Mouse (Mus musculus) lung, embryonic 14.5 days (tissue): ENCODE data around the gene Rrm1. TPM values are rescaled to one million over a fixed set of nuclear protein-coding genes. Genes with fewer than 3 reads are reported as not detected.
A peak's percentile ranks its signal among the peaks of the same experiment; 100 is the strongest.

Source experiments
- ATAC-seq: fragments of 200-750 bp; cut with Nextera tagmentation; 2 replicates; pipeline ENCODE4 v1.8.0; 2017; ENCODE audit warnings: mild to moderate bottlenecking, moderate TSS enrichment, moderate library complexity; ENCODE audit not compliant: insufficient read depth
- DNase-seq: peaks from one replicate; pipeline ENCODE4 v3.0.0-alpha.2; 2015
- H3K27ac ChIP-seq: fragments of 300-500 bp; sonication (generic); 2 replicates; pipeline ENCODE4 v1.5.1; 2014; ENCODE audit warnings: low read depth, mild to moderate bottlenecking, moderate library complexity
- H3K27me3 ChIP-seq: fragments of 300-500 bp; sonication (generic); 2 replicates; pipeline ENCODE4 v1.6.1; 2014; ENCODE audit warnings: low read length, control low read depth; ENCODE audit not compliant: insufficient read depth
- H3K36me3 ChIP-seq: fragments of 300-500 bp; sonication (generic); 2 replicates; pipeline ENCODE4 v1.6.1; 2014; ENCODE audit warnings: control low read depth; ENCODE audit not compliant: insufficient read depth
- H3K4me1 ChIP-seq: fragments of 300-500 bp; sonication (generic); 2 replicates; pipeline ENCODE4 v1.6.1; 2014; ENCODE audit warnings: antibody characterized with exemption, control low read depth; ENCODE audit not compliant: insufficient read depth
- H3K4me2 ChIP-seq: fragments of 300-500 bp; sonication (generic); 2 replicates; pipeline ENCODE4 v1.6.1; 2014; ENCODE audit warnings: mild to moderate bottlenecking
- H3K4me3 ChIP-seq: fragments of 300-500 bp; sonication (generic); 2 replicates; pipeline ENCODE4 v1.5.1; 2014; ENCODE audit warnings: low read depth, low read length
- H3K9ac ChIP-seq: fragments of 300-500 bp; sonication (generic); 2 replicates; pipeline ENCODE4 v1.6.1; 2014
- H3K9me3 ChIP-seq: fragments of 300-500 bp; sonication (generic); 2 replicates; pipeline ENCODE4 v1.6.1; 2016; ENCODE audit warnings: low read depth, low read length, control low read depth
- CTCF ChIP-seq: IDR thresholded peaks from 2 replicates; pipeline ENCODE4 v1.5.1; 2016; ENCODE audit warnings: antibody characterized with exemption, low read depth
- WGBS: fragments of 180-500 bp; shearing (Covaris S2); extraction: QIAGEN DNeasy Blood & Tissue Kit; methylation state at CpG from one replicate; pipeline ENCODE4 v1.1.7; 2014; 5-methylcytosine and 5-hydroxymethylcytosine counted together
- polyA plus RNA-seq: library from polyadenylated mRNA; unstranded; fragments of >200 nt; fragmentation: Nextera tagmentation; extraction: Ambion mirVana; gene quantifications from 2 replicates; pipeline ENCODE4 v1.2.1, GENCODE M21; 2014

The Rrm1 gene
- polyA plus RNA-seq, 1 experiment from 2014 or later: 220 TPM

DNA sequence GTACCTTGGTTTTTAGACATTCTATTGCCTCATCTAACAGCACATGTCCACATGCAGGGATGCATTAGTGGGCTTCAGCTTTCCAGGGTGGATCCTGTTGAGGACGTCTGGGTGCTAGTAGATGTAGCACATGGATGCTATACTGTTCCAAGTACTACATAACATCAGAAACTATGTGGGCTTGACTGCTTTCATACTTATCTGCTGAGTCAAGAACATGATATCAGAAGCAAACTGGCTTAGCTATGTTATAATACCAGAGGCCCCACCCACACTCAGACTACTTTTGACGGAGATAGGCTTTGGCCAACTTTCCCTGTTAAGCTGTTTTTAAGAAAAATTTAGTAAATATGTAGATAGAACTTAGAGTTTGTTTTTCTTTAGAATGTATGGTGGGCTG, 2.8 kb downstream of the Rrm1 start:
- Histone ChIP-seq H3K4me2 (peak overlapping the region; percentile 46), H3K4me3 (no peak overlapping the region)

DNA sequence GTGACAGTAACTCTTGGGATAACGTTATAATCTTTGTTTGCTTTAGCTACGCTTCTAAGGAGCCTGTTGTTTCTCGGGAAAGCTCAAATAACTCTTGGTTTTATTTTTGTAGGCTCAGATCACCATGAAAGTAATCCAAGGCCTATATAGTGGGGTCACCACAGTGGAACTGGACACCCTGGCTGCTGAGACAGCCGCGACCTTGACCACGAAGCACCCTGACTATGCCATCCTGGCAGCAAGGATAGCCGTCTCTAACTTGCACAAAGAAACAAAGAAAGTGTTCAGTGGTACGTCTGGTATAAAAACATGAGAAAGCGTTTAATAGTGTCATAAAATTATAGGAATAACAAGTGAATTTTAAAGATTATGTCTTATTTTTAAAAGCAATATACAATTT, 4.9 kb downstream of the Rrm1 start:
- no peak for TF ChIP-seq CTCF
- DNase-seq: no peak
- no peak overlapping the region for H3K9ac ChIP-seq
- no peak overlapping the region for H3K4me3 ChIP-seq
- ATAC-seq: no peak
- H3K4me2 ChIP-seq: no peak overlapping the region
- no peaks in the 10 kb centered on the region for H3K9me3 ChIP-seq
- 91% methylated on average over 9 of the region's 9 CpGs for WGBS
- H3K27ac ChIP-seq: no peak overlapping the region
- peaks cover 8% of the 10 kb centered on the region for H3K4me1 ChIP-seq
- no peaks in the 10 kb centered on the region for H3K27me3 ChIP-seq
- H3K36me3 ChIP-seq: peaks cover 68% of the 10 kb centered on the region

More for the DNA sequence above, 2.8 kb downstream of the Rrm1 start:
- Histone ChIP-seq H3K9me3 (no peaks in the 10 kb centered on the region), H3K36me3 (peaks cover 48% of the 10 kb centered on the region), H3K27me3 (no peaks in the 10 kb centered on the region), H3K4me1 (peaks cover 8% of the 10 kb centered on the region), H3K27ac (no peak overlapping the region), H3K9ac (no peak overlapping the region)
- WGBS: 74% methylated on average over 2 of the region's 2 CpGs
- DNase-seq (no peak), ATAC-seq (no peak)
- no peak for TF ChIP-seq CTCF

DNA sequence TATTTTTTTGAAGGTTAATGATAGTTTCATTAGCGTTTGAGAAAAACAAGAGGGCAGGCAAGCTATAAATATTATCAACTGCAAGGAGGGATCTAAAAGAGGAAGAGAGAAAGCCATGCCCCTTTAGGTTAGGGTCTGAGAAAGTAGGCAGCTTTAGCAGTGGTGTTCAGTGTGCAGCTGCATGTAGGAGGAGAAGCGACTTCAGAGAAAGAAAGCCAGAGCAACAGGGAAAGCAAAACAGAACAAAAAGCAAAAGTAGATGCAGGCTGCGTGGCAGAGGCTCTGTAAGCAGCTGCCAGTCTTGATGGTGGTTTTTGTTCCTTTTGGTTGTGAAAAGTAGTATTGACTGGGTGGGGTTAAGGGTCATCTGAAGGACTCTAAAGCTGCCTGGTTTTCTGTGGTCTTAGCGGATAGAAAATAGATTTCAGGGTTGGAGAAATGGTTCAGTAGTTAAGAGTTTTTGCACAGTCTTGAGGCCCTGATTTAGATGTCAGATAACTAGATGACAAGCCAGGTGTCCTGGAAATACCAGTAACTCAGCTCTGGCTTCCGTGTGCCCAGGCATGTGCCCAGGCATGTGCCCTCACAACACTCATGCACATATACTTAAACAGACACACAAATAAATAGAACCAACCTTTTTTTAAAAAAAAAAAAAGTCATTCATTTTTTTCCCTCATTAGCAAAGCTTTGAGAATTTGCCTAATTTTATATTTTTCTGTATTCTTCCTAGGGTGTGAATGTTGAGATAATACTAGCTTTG, 17.3 kb downstream of the Rrm1 start:
- H3K36me3 ChIP-seq: peaks cover 97% of the 10 kb centered on the region
- DNase-seq: no peak
- 86% methylated on average over 5 of the region's 5 CpGs for whole genome bisulfite sequencing

DNA sequence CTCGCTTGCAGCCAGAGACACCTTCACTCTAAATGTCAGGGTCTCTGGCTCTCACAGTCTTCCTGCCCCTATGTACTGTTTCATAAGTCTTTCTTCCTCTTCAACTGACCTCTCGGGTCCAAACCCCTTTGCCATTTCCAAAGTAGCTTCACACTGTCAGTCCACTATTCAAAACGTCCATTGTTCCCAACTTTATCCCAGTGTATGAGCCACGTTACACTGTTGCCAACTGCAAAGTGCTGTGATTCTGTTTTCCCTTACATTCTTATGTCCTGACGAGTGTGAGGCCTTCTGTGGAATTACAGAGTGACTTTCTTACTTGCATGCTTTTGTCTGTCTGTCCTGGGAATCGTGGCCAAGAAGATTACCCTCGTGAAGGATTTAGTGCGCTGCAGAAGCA, 26.1 kb downstream of the Rrm1 start:
- Histone ChIP-seq H3K27me3 (no peaks in the 10 kb centered on the region), H3K9ac (no peak overlapping the region), H3K4me2 (no peak overlapping the region), H3K27ac (no peak overlapping the region), H3K4me3 (no peak overlapping the region), H3K36me3 (peaks cover 69% of the 10 kb centered on the region), H3K4me1 (no peaks in the 10 kb centered on the region), H3K9me3 (no peaks in the 10 kb centered on the region)
- no peak for TF ChIP-seq CTCF
- WGBS: 89% methylated on average over 8 of the region's 8 CpGs
- DNase-seq (no peak), ATAC-seq (no peak)

More for the DNA sequence above, 17.3 kb downstream of the Rrm1 start:
- Histone ChIP-seq H3K9me3 (no peaks in the 10 kb centered on the region), H3K9ac (no peak overlapping the region), H3K27me3 (no peaks in the 10 kb centered on the region), H3K4me1 (no peaks in the 10 kb centered on the region), H3K4me2 (no peak overlapping the region), H3K4me3 (no peak overlapping the region), H3K27ac (no peak overlapping the region)
- ATAC-seq: no peak
- no peak for TF ChIP-seq CTCF

DNA sequence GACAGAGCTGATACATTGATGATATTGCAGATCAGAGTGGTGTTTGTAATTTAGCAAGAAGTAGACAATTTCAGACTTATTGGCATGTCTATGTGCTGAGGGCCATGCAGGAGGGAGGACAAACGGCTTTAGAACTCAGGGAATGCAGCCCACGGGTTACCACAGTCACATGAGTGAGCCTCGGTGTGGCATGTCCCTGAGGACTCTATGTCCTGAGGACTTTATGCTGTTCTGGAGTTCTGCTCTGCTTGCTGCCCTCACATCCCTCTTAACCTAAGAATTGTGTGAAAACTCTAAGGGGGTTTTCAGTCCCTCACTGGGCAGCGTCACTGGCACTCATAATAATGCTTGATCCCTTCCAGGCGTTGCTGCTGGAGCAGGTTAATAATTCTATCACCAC, 31.2 kb downstream of the Rrm1 start:
- H3K27me3 ChIP-seq: no peaks in the 10 kb centered on the region
- DNase-seq (no peak), ATAC-seq (no peak)
- H3K4me1 ChIP-seq: no peaks in the 10 kb centered on the region
- no peaks in the 10 kb centered on the region for H3K9me3 ChIP-seq
- no peak for TF ChIP-seq CTCF
- WGBS: 58% methylated on average over 5 of the region's 5 CpGs
- H3K9ac ChIP-seq: no peak overlapping the region
- peaks cover 20% of the 10 kb centered on the region for H3K36me3 ChIP-seq
- H3K27ac ChIP-seq: no peak overlapping the region
- H3K4me3 ChIP-seq: no peak overlapping the region
- no peak overlapping the region for H3K4me2 ChIP-seq

DNA sequence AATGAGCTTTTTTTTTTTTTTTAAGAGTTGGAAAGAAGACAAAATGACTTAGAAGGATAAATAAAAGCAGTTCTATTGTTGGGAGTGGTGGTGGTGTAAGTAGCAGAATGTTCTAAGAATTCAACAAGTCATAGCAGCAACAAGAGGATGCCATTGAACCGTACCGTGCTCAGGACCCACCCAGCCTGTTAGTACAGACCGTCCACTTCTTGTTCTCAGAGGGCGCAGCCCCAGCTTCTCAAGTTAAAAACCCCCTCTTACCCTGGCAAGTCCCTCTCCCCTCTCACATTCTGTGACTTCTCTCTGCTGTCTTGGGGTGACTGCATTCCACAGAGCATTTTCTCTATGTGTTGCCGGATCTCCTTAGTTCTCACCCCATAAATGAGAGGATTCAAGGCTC, 35.1 kb downstream of the Rrm1 start:
- H3K27me3 ChIP-seq: no peaks in the 10 kb centered on the region
- no peak for DNase-seq
- H3K36me3 ChIP-seq: no peaks in the 10 kb centered on the region
- TF ChIP-seq CTCF: no peak
- H3K27ac ChIP-seq: no peak overlapping the region
- no peaks in the 10 kb centered on the region for H3K9me3 ChIP-seq
- peaks cover 7% of the 10 kb centered on the region; the same call in 1 of the 2 replicates for H3K4me1 ChIP-seq
- no peak overlapping the region for H3K9ac ChIP-seq
- no peak overlapping the region for H3K4me3 ChIP-seq
- WGBS: 90% methylated on average over 5 of the region's 5 CpGs
- ATAC-seq: no peak
- no peak overlapping the region for H3K4me2 ChIP-seq

- Histone ChIP-seq H3K9me3 (no peaks in the 10 kb centered on the region), H3K27ac (no peak overlapping the region), H3K27me3 (no peaks in the 10 kb centered on the region), H3K9ac (no peak overlapping the region), H3K4me2 (no peak overlapping the region), H3K4me1 (peaks cover 7% of the 10 kb centered on the region; the same call in 1 of the 2 replicates), H3K36me3 (no peaks in the 10 kb centered on the region), H3K4me3 (no peak overlapping the region)
- ATAC-seq: no peak
- DNase-seq: no peak
- no peak for TF ChIP-seq CTCF
- 78% methylated on average over 11 of the region's 11 CpGs for WGBS
These were observed 35.9 kb downstream of the Rrm1 start for GRCm38 (mm10) chr7:102477377-102477776.
